Mouse (Mus musculus): Measurements from ENCODE around the gene Grin2c. TPM values are rescaled to one million over a fixed set of nuclear protein-coding genes. Genes with fewer than 3 reads are reported as not detected.
A peak's percentile ranks its signal among the peaks of the same experiment; 100 is the strongest.

Grin2c gene
- polyA plus RNA-seq (2011; ENCODE audit: insufficient read depth, insufficient read length, low read depth, missing spikeins), result 0.13 TPM in 1 of 2 replicates, not detected in the other

DNA sequence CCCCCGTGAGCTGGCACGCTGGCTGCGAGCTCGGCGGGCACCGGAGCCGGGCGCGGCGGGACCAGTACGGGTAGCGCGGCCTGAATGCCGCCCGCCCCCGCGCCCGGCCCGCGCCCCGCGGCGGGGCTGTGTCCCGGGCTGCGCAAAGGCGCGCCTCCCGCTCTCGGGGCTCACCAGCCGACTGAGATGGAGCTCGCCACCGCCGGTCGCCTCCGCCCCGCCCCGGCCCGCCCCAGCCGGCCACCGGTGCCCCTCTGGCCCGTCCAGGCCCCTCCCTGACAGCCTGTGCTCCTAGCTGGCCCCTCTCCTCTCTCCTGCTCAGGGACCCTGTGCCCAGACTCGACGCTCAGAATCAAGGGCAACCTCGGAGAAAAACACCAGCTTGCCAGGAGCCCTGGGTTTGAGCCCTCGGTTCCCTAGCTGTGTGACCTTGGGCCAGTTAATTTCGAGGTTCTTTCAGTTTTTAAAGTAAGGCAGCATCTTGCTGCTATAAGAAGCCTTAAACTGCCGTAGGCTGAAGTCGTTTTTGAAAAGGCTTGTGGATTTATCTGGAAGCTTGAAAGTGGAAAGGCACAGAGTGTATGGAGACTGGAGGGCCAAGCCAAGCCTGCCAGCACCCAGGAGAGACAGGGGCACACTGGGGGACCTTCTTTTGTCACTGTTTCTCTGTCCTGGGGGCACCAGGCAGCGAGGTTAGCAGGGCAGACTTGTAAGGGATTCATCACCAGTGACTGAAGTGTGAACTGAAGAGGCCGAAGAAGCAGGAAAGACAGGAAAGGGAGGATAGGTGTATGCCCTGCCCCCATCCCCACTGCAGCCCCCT lies at the start of gene Grin2c:
TSS of gene Grin2c (minus strand) at position 183 of the 823 bp plus-strand sequence.
- H3K9ac ChIP-seq (ENCODE audit: low read depth, poor library complexity, severe bottlenecking), result peak within 1 kb of the TSS; percentile 67
- no peaks in the 10 kb centered on the region for H3K36me3 ChIP-seq (ENCODE audit: control insufficient read depth, insufficient read depth, low read length, poor library complexity, severe bottlenecking)
- H3K27ac ChIP-seq (ENCODE audit: insufficient read depth, low read length), result no peak within 1 kb of the TSS
- H3K27me3 ChIP-seq (ENCODE audit: control insufficient read depth, insufficient read depth, low read length, poor library complexity, severe bottlenecking), result peaks cover 7% of the 10 kb centered on the region
- TF ChIP-seq CTCF (IDR thresholded peaks at IDR 0.05; ENCODE audit: low read depth, low read length) (no peak), POLR2A (IDR thresholded peaks at IDR 0.05; ENCODE audit: insufficient read depth, low read length) (no peak), EP300 (IDR thresholded peaks at IDR 0.05; ENCODE audit: insufficient read depth, low read depth, low read length) (no peak)
- H3K4me1 ChIP-seq (ENCODE audit: control insufficient read depth, insufficient read depth, low read length), result no peaks in the 10 kb centered on the region
- no peaks in the 10 kb centered on the region for H3K9me3 ChIP-seq (replicated peaks; ENCODE audit: control insufficient read depth, insufficient read depth, low read length, poor library complexity, severe bottlenecking)
- peak within 1 kb of the TSS; percentile 54 for H3K4me3 ChIP-seq (ENCODE audit: low read depth, low read length)

GRCm38 (mm10) chr11:115314249-115314648 lies 47.2 kb upstream of the Grin2c start:
- no peaks in the 10 kb centered on the region for H3K36me3 ChIP-seq (ENCODE audit: control insufficient read depth, insufficient read depth, low read length, poor library complexity, severe bottlenecking)

DNA sequence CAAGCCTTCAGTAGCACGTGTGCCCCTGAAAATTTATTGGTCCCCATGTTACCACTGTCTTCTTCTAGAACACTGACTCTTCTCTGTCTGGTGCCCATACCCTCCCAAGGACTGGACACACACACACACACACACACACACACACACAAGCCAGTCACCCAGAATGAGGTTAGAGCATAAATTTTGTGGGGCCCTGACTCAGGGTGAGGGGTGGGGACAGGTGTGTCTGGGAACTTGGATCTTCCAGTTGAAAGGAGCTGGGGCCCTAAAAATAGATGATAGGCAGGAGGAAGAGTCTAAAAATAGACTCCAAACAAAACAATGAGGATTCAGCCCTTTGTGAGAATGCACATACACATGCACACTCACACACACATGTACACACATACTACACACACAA lies 41.7 kb upstream of the Grin2c start:
- no peak overlapping the region for H3K27ac ChIP-seq (ENCODE audit: insufficient read depth, low read length)
- H3K27me3 ChIP-seq (ENCODE audit: control insufficient read depth, insufficient read depth, low read length, poor library complexity, severe bottlenecking), result peaks cover 2% of the 10 kb centered on the region; the same call in 1 of the 2 replicates
- H3K9me3 ChIP-seq (replicated peaks; ENCODE audit: control insufficient read depth, insufficient read depth, low read length, poor library complexity, severe bottlenecking), result no peaks in the 10 kb centered on the region
- H3K4me3 ChIP-seq (ENCODE audit: low read depth, low read length), result no peak overlapping the region
- no peak overlapping the region for H3K9ac ChIP-seq (ENCODE audit: low read depth, poor library complexity, severe bottlenecking)
- H3K4me1 ChIP-seq (ENCODE audit: control insufficient read depth, insufficient read depth, low read length), result no peaks in the 10 kb centered on the region
- TF ChIP-seq POLR2A (IDR thresholded peaks at IDR 0.05; ENCODE audit: insufficient read depth, low read length) (no peak), CTCF (IDR thresholded peaks at IDR 0.05; ENCODE audit: low read depth, low read length) (no peak)
- no peaks in the 10 kb centered on the region for H3K36me3 ChIP-seq (ENCODE audit: control insufficient read depth, insufficient read depth, low read length, poor library complexity, severe bottlenecking)

More at GRCm38 (mm10) chr11:115314249-115314648, 47.2 kb upstream of the Grin2c start:
- peaks cover 2% of the 10 kb centered on the region; the same call in 1 of the 2 replicates for H3K27me3 ChIP-seq (ENCODE audit: control insufficient read depth, insufficient read depth, low read length, poor library complexity, severe bottlenecking)
- TF ChIP-seq CTCF (IDR thresholded peaks at IDR 0.05; ENCODE audit: low read depth, low read length), result peak; percentile 16
- TF ChIP-seq POLR2A (IDR thresholded peaks at IDR 0.05; ENCODE audit: insufficient read depth, low read length), result no peak
- TF ChIP-seq EP300 (IDR thresholded peaks at IDR 0.05; ENCODE audit: insufficient read depth, low read depth, low read length), result no peak
- no peaks in the 10 kb centered on the region for H3K4me1 ChIP-seq (ENCODE audit: control insufficient read depth, insufficient read depth, low read length)
- no peak overlapping the region for H3K27ac ChIP-seq (ENCODE audit: insufficient read depth, low read length)
- H3K9me3 ChIP-seq (replicated peaks; ENCODE audit: control insufficient read depth, insufficient read depth, low read length, poor library complexity, severe bottlenecking), result no peaks in the 10 kb centered on the region
- no peak overlapping the region for H3K4me3 ChIP-seq (ENCODE audit: low read depth, low read length)
- no peak overlapping the region for H3K9ac ChIP-seq (ENCODE audit: low read depth, poor library complexity, severe bottlenecking)

- H3K9me3 ChIP-seq (replicated peaks; ENCODE audit: control insufficient read depth, insufficient read depth, low read length, poor library complexity, severe bottlenecking), result no peaks in the 10 kb centered on the region
- H3K27ac ChIP-seq (ENCODE audit: insufficient read depth, low read length), result no peak within 1 kb of the TSS
- H3K9ac ChIP-seq (ENCODE audit: low read depth, poor library complexity, severe bottlenecking), result no peak within 1 kb of the TSS
- H3K27me3 ChIP-seq (ENCODE audit: control insufficient read depth, insufficient read depth, low read length, poor library complexity, severe bottlenecking), result no peaks in the 10 kb centered on the region
- H3K4me3 ChIP-seq (ENCODE audit: low read depth, low read length), result no peak within 1 kb of the TSS
- no peaks in the 10 kb centered on the region for H3K36me3 ChIP-seq (ENCODE audit: control insufficient read depth, insufficient read depth, low read length, poor library complexity, severe bottlenecking)
- no peaks in the 10 kb centered on the region for H3K4me1 ChIP-seq (ENCODE audit: control insufficient read depth, insufficient read depth, low read length)
- TF ChIP-seq EP300 (IDR thresholded peaks at IDR 0.05; ENCODE audit: insufficient read depth, low read depth, low read length) (no peak), POLR2A (IDR thresholded peaks at IDR 0.05; ENCODE audit: insufficient read depth, low read length) (no peak), CTCF (IDR thresholded peaks at IDR 0.05; ENCODE audit: low read depth, low read length) (no peak)
Observed at GRCm38 (mm10) chr11:115306863-115307262, 39.8 kb upstream of the Grin2c start, which contains the start of gene Otop2. Otop2 (plus strand) TSS chr11:115307163.

- no peaks in the 10 kb centered on the region for H3K9me3 ChIP-seq (replicated peaks; ENCODE audit: control insufficient read depth, insufficient read depth, low read length, poor library complexity, severe bottlenecking)
- no peak overlapping the region for H3K27ac ChIP-seq (ENCODE audit: insufficient read depth, low read length)
- no peaks in the 10 kb centered on the region for H3K27me3 ChIP-seq (ENCODE audit: control insufficient read depth, insufficient read depth, low read length, poor library complexity, severe bottlenecking)
- TF ChIP-seq CTCF (IDR thresholded peaks at IDR 0.05; ENCODE audit: low read depth, low read length) (no peak), EP300 (IDR thresholded peaks at IDR 0.05; ENCODE audit: insufficient read depth, low read depth, low read length) (no peak), POLR2A (IDR thresholded peaks at IDR 0.05; ENCODE audit: insufficient read depth, low read length) (no peak)
- no peak overlapping the region for H3K9ac ChIP-seq (ENCODE audit: low read depth, poor library complexity, severe bottlenecking)
- H3K4me1 ChIP-seq (ENCODE audit: control insufficient read depth, insufficient read depth, low read length), result no peaks in the 10 kb centered on the region
- H3K36me3 ChIP-seq (ENCODE audit: control insufficient read depth, insufficient read depth, low read length, poor library complexity, severe bottlenecking), result no peaks in the 10 kb centered on the region
- H3K4me3 ChIP-seq (ENCODE audit: low read depth, low read length), result no peak overlapping the region
Observed at GRCm38 (mm10) chr11:115303167-115303566, 36.1 kb upstream of the Grin2c start.

DNA sequence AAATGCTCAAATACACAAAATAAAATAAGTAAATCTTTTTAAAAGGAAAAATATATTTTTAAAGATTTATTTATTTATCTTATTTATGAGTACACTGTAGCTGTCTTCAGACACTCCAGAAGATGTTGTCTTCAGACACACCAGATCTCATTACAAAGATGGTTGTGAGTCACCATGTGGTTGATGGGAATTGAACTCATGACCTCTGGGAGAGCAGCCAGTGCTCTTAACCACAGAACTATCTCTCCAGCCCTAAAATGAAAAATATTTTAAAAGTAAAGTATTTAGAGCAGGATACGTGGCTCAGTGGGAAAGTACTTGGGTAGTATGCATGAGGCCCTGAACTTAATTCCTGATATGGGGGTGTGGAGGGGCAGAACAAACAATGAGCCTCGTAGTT lies 34.3 kb upstream of the Grin2c start:
- Histone ChIP-seq H3K4me1 (ENCODE audit: control insufficient read depth, insufficient read depth, low read length) (peaks cover under 1% of the 10 kb centered on the region), H3K27me3 (ENCODE audit: control insufficient read depth, insufficient read depth, low read length, poor library complexity, severe bottlenecking) (no peaks in the 10 kb centered on the region), H3K36me3 (ENCODE audit: control insufficient read depth, insufficient read depth, low read length, poor library complexity, severe bottlenecking) (no peaks in the 10 kb centered on the region), H3K27ac (ENCODE audit: insufficient read depth, low read length) (no peak overlapping the region), H3K4me3 (ENCODE audit: low read depth, low read length) (no peak overlapping the region), H3K9me3 (replicated peaks; ENCODE audit: control insufficient read depth, insufficient read depth, low read length, poor library complexity, severe bottlenecking) (no peaks in the 10 kb centered on the region), H3K9ac (ENCODE audit: low read depth, poor library complexity, severe bottlenecking) (no peak overlapping the region)
- no peak for TF ChIP-seq EP300 (IDR thresholded peaks at IDR 0.05; ENCODE audit: insufficient read depth, low read depth, low read length)
- no peak for TF ChIP-seq CTCF (IDR thresholded peaks at IDR 0.05; ENCODE audit: low read depth, low read length)
- TF ChIP-seq POLR2A (IDR thresholded peaks at IDR 0.05; ENCODE audit: insufficient read depth, low read length), result no peak

Data from ES-Bruce4 (cell line).